In genomic region chr1:45313696-45314295, GRCm38 (mm10) we compare ENCODE assay signal across 8 mouse cellular contexts. TPM values are rescaled to one million over a fixed set of nuclear protein-coding genes. Genes with fewer than 3 reads are reported as not detected.
DNase-seq lines count a peak whose midpoint lies in the region; ATAC-seq and TF ChIP-seq lines count a peak whose summit lies in the region.

No protein-coding gene starts in this region.

- no peak overlapping the region for H3K9ac ChIP-seq in forebrain, embryonic 15.5 days (replicated peaks)
- no peak overlapping the region for H3K9ac ChIP-seq in midbrain, postnatal 0 days (replicated peaks; ENCODE audit: low read length, poor library complexity, severe bottlenecking)

- no peaks in the 10 kb centered on the region for H3K27me3 ChIP-seq in forebrain, embryonic 15.5 days
- no peaks in the 10 kb centered on the region for H3K27me3 ChIP-seq in midbrain, postnatal 0 days (ENCODE audit: insufficient read depth, low read length)

- H3K4me1 ChIP-seq in forebrain, embryonic 15.5 days: no peaks in the 10 kb centered on the region
- no peaks in the 10 kb centered on the region for H3K4me1 ChIP-seq in midbrain, postnatal 0 days (ENCODE audit: insufficient read depth, low read length)

- peak; percentile 73 for TF ChIP-seq CTCF in layer of hippocampus, adult 2 months (conservative IDR thresholded peaks at IDR 0.05)
- peak; percentile 86 for TF ChIP-seq CTCF in midbrain, postnatal 0 days (IDR thresholded peaks at IDR 0.05)

- H3K27ac ChIP-seq in layer of hippocampus, adult 2 months: no peak overlapping the region
- no peak overlapping the region for H3K27ac ChIP-seq in forebrain, embryonic 15.5 days (replicated peaks)
- H3K27ac ChIP-seq in midbrain, postnatal 0 days (ENCODE audit: low read depth, low read length): no peak overlapping the region

- ATAC-seq in forebrain, embryonic 15.5 days (replicated peaks): peak; percentile 86
- ATAC-seq in midbrain, postnatal 0 days (ENCODE audit: low FRiP score): no peak; the same call in 1 of the 2 replicates
- no peak for ATAC-seq in inflammation-experienced regulatory T-cells, adult 6 months

- 17% methylated on average over 5 of the region's 11 CpGs for WGBS in forebrain, embryonic 15.5 days
- 21% methylated on average over 11 of the region's 11 CpGs for WGBS in midbrain, postnatal 0 days

- peak overlapping the region; percentile 22; the same call in 1 of the 2 replicates for H3K4me2 ChIP-seq in forebrain, embryonic 15.5 days (replicated peaks)
- H3K4me2 ChIP-seq in midbrain, postnatal 0 days (ENCODE audit: low read depth, low read length, poor library complexity, severe bottlenecking): peak overlapping the region; percentile 29

- H3K4me3 ChIP-seq in layer of hippocampus, adult 2 months: peak overlapping the region; percentile 17; the same call in 1 of the 2 replicates
- H3K4me3 ChIP-seq in forebrain, embryonic 15.5 days: no peak overlapping the region
- H3K4me3 ChIP-seq in midbrain, postnatal 0 days (ENCODE audit: low read depth, low read length): no peak overlapping the region

- peak; percentile 24 to 36 for DNase-seq in layer of hippocampus, adult 2 months (ENCODE audit: low spot score in 2 of 2)
- DNase-seq in layer of hippocampus, postnatal 25 days (ENCODE audit: extremely low spot score in 1 of 2, low spot score in 1 of 2): no peak
- peak; percentile 90 for DNase-seq in adipocyte (ENCODE audit: low spot score)
- peak; percentile 21 to 35 for DNase-seq in kidney, postnatal 36 days
- DNase-seq in midbrain, postnatal 0 days (ENCODE audit: low spot score): peak; percentile 85
- DNase-seq in adrenal gland, postnatal 4 days (ENCODE audit: low spot score in 2 of 2): no peak

- no peaks in the 10 kb centered on the region for H3K36me3 ChIP-seq in forebrain, embryonic 15.5 days
- no peaks in the 10 kb centered on the region for H3K36me3 ChIP-seq in midbrain, postnatal 0 days (ENCODE audit: insufficient read depth, low read length)

- H3K9me3 ChIP-seq in forebrain, embryonic 15.5 days: no peaks in the 10 kb centered on the region
- no peaks in the 10 kb centered on the region for H3K9me3 ChIP-seq in midbrain, postnatal 0 days (ENCODE audit: low read length)

RNA-seq across cellular contexts. Expression of gene Col3a1, which starts 2.5 kb away (rescaled TPM):
- 1 to 10 TPM; 4.4 to 7.9 TPM for total RNA-seq in layer of hippocampus, adult 2 months (2021)
- total RNA-seq in layer of hippocampus, postnatal 25 days (2021): 10 to 100 TPM in 1 of 2 experiments, 1 to 10 TPM in 1; 9.8 to 10.8 TPM
- 78.4 and 86.2 TPM in 2 replicates for polyA plus RNA-seq in forebrain, embryonic 15.5 days (2015; fragmentation: Nextera tagmentation; extraction: Ambion mirVana)
- 124 and 129 TPM in 2 replicates for total RNA-seq in midbrain, postnatal 0 days (2014; rRNA removed)
- 95.9 and 99.8 TPM in 2 replicates for polyA plus RNA-seq in midbrain, postnatal 0 days (2015; fragmentation: Nextera tagmentation; extraction: Ambion mirVana)
- polyA plus RNA-seq in inflammation-experienced regulatory T-cells, adult 6 months (2017; shearing (Covaris generic)): not detected
- total RNA-seq in adrenal gland, postnatal 4 days (2021): 1,000 to 10,000 TPM; 1,017 to 1,108 TPM

Comparison
In these comparisons a context has a peak if more than half of its experiments do, and no peak if none do; other contexts are left out.
1. DNase-seq: peak in layer of hippocampus, adult 2 months (2 of 2), adipocyte (single experiment), kidney, postnatal 36 days (2 of 2) and midbrain, postnatal 0 days (single experiment); none in layer of hippocampus, postnatal 25 days (0 of 2) and adrenal gland, postnatal 4 days (0 of 2).
2. RNA of gene Col3a1, which starts 2.5 kb away (total RNA-seq): 1,017 to 1,108 TPM in adrenal gland, postnatal 4 days and 124 to 129 TPM in midbrain, postnatal 0 days; 9.8 to 10.8 TPM in layer of hippocampus, postnatal 25 days and 4.4 to 7.9 TPM in layer of hippocampus, adult 2 months; every median in the first group is over 10 times any median in the second.